Mouse (Mus musculus): ENCODE data around the gene Bcas3. TPM values are rescaled to one million over a fixed set of nuclear protein-coding genes. Genes with fewer than 3 reads are reported as not detected.

Bcas3 gene
- polyA plus RNA-seq, 1 experiment, result 37.8 TPM

DNA sequence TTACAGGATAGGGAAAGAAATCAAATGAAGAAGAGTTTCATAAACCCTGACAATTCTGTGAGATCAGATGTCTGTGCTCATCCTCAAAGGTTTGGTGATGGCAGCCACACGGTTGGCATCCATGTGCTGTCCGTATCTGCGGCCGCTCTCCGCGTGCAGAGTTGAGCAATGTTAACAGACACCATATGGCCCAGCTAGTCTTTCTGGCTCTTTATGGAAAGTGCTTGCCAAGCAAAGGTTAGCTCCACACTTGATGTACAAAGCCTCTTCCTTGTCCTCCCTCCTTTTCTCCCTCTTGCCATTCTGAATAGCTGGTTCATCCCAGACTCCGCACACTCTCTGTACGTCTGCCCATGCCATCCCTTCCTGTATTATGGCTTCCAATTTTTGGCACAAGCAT, 269.0 kb downstream of the Bcas3 start:
- Histone ChIP-seq H3K9ac (ENCODE audit: low read depth, poor library complexity, severe bottlenecking) (no peak overlapping the region), H3K36me3 (ENCODE audit: control insufficient read depth, insufficient read depth, low read length, poor library complexity, severe bottlenecking) (no peaks in the 10 kb centered on the region), H3K9me3 (replicated peaks; ENCODE audit: control insufficient read depth, insufficient read depth, low read length, poor library complexity, severe bottlenecking) (no peaks in the 10 kb centered on the region; the same call in 1 of the 2 replicates), H3K4me1 (ENCODE audit: control insufficient read depth, insufficient read depth, low read length) (no peaks in the 10 kb centered on the region), H3K27ac (ENCODE audit: insufficient read depth, low read length) (no peak overlapping the region), H3K27me3 (ENCODE audit: control insufficient read depth, insufficient read depth, low read length, poor library complexity, severe bottlenecking) (no peaks in the 10 kb centered on the region), H3K4me3 (ENCODE audit: low read depth, low read length) (no peak overlapping the region)
- TF ChIP-seq EP300 (IDR thresholded peaks at IDR 0.05; ENCODE audit: insufficient read depth, low read depth, low read length) (no peak), POLR2A (IDR thresholded peaks at IDR 0.05; ENCODE audit: insufficient read depth, low read length) (no peak), CTCF (IDR thresholded peaks at IDR 0.05; ENCODE audit: low read depth, low read length) (no peak)

DNA sequence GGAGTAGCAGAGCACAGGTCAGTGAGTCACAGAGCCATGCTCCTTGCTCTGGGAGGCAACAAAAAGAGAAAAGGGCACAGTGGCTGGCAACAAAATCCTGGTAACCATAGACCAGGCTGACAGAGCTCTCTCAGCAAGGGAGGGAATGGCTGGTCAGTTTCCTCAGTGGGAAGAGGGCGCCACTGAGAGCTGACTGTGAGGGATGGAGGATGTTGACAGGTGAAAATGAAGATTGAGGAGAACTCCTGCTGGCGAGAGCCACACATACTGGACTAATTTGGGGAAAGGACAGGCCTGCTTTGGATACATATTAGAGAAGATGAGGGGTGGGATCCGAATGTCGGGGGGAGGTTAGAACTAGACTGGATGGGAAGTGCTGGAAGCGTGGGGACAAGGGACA, 272.2 kb downstream of the Bcas3 start:
- no peaks in the 10 kb centered on the region; the same call in 1 of the 2 replicates for H3K9me3 ChIP-seq (replicated peaks; ENCODE audit: control insufficient read depth, insufficient read depth, low read length, poor library complexity, severe bottlenecking)
- H3K4me1 ChIP-seq (ENCODE audit: control insufficient read depth, insufficient read depth, low read length), result no peaks in the 10 kb centered on the region
- no peak overlapping the region for H3K9ac ChIP-seq (ENCODE audit: low read depth, poor library complexity, severe bottlenecking)
- no peaks in the 10 kb centered on the region for H3K27me3 ChIP-seq (ENCODE audit: control insufficient read depth, insufficient read depth, low read length, poor library complexity, severe bottlenecking)
- H3K36me3 ChIP-seq (ENCODE audit: control insufficient read depth, insufficient read depth, low read length, poor library complexity, severe bottlenecking), result no peaks in the 10 kb centered on the region
- H3K27ac ChIP-seq (ENCODE audit: insufficient read depth, low read length), result no peak overlapping the region
- H3K4me3 ChIP-seq (ENCODE audit: low read depth, low read length), result no peak overlapping the region
- TF ChIP-seq POLR2A (IDR thresholded peaks at IDR 0.05; ENCODE audit: insufficient read depth, low read length) (no peak), CTCF (IDR thresholded peaks at IDR 0.05; ENCODE audit: low read depth, low read length) (peak; percentile 21)

DNA sequence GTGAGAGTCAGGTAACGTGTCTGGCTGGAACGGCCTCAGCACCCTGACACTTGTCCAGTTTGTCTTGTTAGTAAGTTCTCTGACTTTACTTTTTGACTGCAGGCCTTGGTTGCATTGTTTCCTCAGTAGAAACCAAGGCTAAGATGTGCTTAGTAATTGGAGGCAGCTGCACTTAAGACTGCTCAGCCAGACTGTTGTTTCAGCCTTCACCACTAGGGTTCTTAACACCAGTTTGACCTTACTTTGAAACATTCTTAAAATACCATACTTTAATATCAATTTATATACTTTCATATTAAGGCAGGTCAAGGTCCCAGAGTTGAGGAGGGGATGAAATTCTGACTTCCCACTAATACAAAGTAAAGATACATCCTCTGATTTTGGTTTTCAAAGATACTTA, 273.9 kb downstream of the Bcas3 start:
- Histone ChIP-seq H3K9ac (ENCODE audit: low read depth, poor library complexity, severe bottlenecking) (no peak overlapping the region), H3K27me3 (ENCODE audit: control insufficient read depth, insufficient read depth, low read length, poor library complexity, severe bottlenecking) (no peaks in the 10 kb centered on the region), H3K9me3 (replicated peaks; ENCODE audit: control insufficient read depth, insufficient read depth, low read length, poor library complexity, severe bottlenecking) (no peaks in the 10 kb centered on the region; the same call in 1 of the 2 replicates), H3K36me3 (ENCODE audit: control insufficient read depth, insufficient read depth, low read length, poor library complexity, severe bottlenecking) (no peaks in the 10 kb centered on the region), H3K4me3 (ENCODE audit: low read depth, low read length) (no peak overlapping the region), H3K4me1 (ENCODE audit: control insufficient read depth, insufficient read depth, low read length) (no peaks in the 10 kb centered on the region), H3K27ac (ENCODE audit: insufficient read depth, low read length) (no peak overlapping the region)
- no peak for TF ChIP-seq POLR2A (IDR thresholded peaks at IDR 0.05; ENCODE audit: insufficient read depth, low read length)
- TF ChIP-seq CTCF (IDR thresholded peaks at IDR 0.05; ENCODE audit: low read depth, low read length), result no peak
- TF ChIP-seq EP300 (IDR thresholded peaks at IDR 0.05; ENCODE audit: insufficient read depth, low read depth, low read length), result no peak

DNA sequence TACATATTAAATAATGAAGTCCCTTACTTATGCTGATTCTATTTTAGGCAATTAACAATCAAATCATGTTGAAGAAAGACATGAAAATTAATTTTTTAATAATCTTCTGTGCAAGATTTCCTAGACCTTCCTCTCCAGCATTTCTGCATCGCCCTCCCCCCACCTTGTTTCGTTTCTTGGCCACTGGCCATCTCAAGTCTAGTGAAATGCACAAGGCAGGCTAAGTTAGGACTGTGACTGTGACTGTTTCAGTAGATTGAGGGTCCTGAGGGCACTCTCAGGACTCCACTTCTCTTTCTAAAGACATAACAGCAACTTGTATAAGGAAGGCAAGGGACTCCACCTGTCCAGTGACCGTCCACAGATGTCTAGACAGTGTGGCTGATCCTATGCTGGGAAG, 274.4 kb downstream of the Bcas3 start:
- no peaks in the 10 kb centered on the region for H3K4me1 ChIP-seq (ENCODE audit: control insufficient read depth, insufficient read depth, low read length)
- no peak overlapping the region for H3K27ac ChIP-seq (ENCODE audit: insufficient read depth, low read length)
- H3K9me3 ChIP-seq (replicated peaks; ENCODE audit: control insufficient read depth, insufficient read depth, low read length, poor library complexity, severe bottlenecking), result no peaks in the 10 kb centered on the region; the same call in 1 of the 2 replicates
- TF ChIP-seq POLR2A (IDR thresholded peaks at IDR 0.05; ENCODE audit: insufficient read depth, low read length) (no peak), CTCF (IDR thresholded peaks at IDR 0.05; ENCODE audit: low read depth, low read length) (no peak), EP300 (IDR thresholded peaks at IDR 0.05; ENCODE audit: insufficient read depth, low read depth, low read length) (no peak)
- H3K4me3 ChIP-seq (ENCODE audit: low read depth, low read length), result no peak overlapping the region
- no peaks in the 10 kb centered on the region for H3K36me3 ChIP-seq (ENCODE audit: control insufficient read depth, insufficient read depth, low read length, poor library complexity, severe bottlenecking)
- no peak overlapping the region for H3K9ac ChIP-seq (ENCODE audit: low read depth, poor library complexity, severe bottlenecking)
- no peaks in the 10 kb centered on the region for H3K27me3 ChIP-seq (ENCODE audit: control insufficient read depth, insufficient read depth, low read length, poor library complexity, severe bottlenecking)

DNA sequence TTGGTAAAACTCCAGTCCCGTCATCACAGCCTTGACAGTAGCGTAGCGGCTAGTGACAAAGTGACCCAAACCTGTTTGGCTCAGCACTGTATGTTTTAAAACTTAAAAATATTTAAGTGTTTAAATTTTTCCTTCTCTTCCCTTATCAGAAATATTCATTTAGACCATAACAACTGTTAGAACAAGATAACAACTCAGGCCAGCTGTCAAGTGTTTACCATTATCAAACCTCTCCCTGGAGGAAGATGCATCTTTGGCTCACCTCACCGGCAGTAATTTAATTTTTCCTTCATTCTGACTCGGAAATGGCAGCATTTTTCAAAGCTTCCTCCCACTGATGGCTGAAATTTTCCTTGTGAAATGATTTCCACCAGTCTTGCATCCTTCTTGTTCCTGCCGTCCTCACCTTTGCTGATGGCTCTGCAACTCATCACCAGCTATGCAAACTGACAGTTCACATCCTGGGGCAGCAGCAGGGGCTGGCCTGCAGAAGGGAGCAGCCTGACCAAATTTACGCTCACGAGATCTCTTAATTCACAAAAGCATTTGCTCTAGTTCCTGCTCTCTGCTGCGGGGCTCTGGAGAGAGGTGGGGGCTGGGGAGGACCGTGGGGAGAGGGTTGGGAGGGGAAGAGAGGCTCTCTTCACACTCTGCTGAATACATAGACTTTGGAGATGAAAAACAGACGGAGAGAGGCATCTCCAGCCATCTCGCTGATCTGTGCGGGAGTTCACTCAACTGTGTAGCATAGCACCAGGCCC, 275.5 kb downstream of the Bcas3 start:
- Histone ChIP-seq H3K27ac (ENCODE audit: insufficient read depth, low read length) (no peak overlapping the region), H3K27me3 (ENCODE audit: control insufficient read depth, insufficient read depth, low read length, poor library complexity, severe bottlenecking) (no peaks in the 10 kb centered on the region), H3K9me3 (replicated peaks; ENCODE audit: control insufficient read depth, insufficient read depth, low read length, poor library complexity, severe bottlenecking) (no peaks in the 10 kb centered on the region), H3K9ac (ENCODE audit: low read depth, poor library complexity, severe bottlenecking) (no peak overlapping the region), H3K36me3 (ENCODE audit: control insufficient read depth, insufficient read depth, low read length, poor library complexity, severe bottlenecking) (no peaks in the 10 kb centered on the region), H3K4me3 (ENCODE audit: low read depth, low read length) (no peak overlapping the region), H3K4me1 (ENCODE audit: control insufficient read depth, insufficient read depth, low read length) (no peaks in the 10 kb centered on the region)
- TF ChIP-seq CTCF (IDR thresholded peaks at IDR 0.05; ENCODE audit: low read depth, low read length) (no peak), EP300 (IDR thresholded peaks at IDR 0.05; ENCODE audit: insufficient read depth, low read depth, low read length) (no peak), POLR2A (IDR thresholded peaks at IDR 0.05; ENCODE audit: insufficient read depth, low read length) (no peak)

DNA sequence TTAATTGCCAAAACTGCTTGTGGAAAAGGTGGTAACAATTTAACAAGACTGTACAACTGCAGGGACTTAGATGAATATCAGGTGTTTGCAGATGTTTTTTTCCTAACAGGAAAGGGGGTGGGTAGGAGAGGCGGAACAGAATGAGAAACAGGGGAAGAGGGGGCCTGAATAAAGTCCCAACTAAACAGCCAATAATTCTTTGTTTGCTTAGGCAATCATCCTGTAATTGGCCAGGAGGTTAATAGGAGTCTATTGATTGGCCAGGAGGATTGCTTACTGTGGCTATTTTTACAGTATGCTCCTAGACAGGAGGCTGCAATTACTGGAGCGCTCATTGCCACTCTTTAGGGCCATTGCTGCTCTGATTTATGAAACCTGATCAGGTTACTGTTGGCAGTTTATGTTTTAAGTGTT, 279.6 kb downstream of the Bcas3 start:
- H3K36me3 ChIP-seq (ENCODE audit: control insufficient read depth, insufficient read depth, low read length, poor library complexity, severe bottlenecking), result no peaks in the 10 kb centered on the region
- H3K9me3 ChIP-seq (replicated peaks; ENCODE audit: control insufficient read depth, insufficient read depth, low read length, poor library complexity, severe bottlenecking), result no peaks in the 10 kb centered on the region
- H3K9ac ChIP-seq (ENCODE audit: low read depth, poor library complexity, severe bottlenecking), result no peak overlapping the region
- no peaks in the 10 kb centered on the region for H3K27me3 ChIP-seq (ENCODE audit: control insufficient read depth, insufficient read depth, low read length, poor library complexity, severe bottlenecking)
- H3K4me3 ChIP-seq (ENCODE audit: low read depth, low read length), result no peak overlapping the region
- TF ChIP-seq POLR2A (IDR thresholded peaks at IDR 0.05; ENCODE audit: insufficient read depth, low read length), result no peak
- no peak for TF ChIP-seq EP300 (IDR thresholded peaks at IDR 0.05; ENCODE audit: insufficient read depth, low read depth, low read length)
- TF ChIP-seq CTCF (IDR thresholded peaks at IDR 0.05; ENCODE audit: low read depth, low read length), result no peak
- no peak overlapping the region for H3K27ac ChIP-seq (ENCODE audit: insufficient read depth, low read length)
- no peaks in the 10 kb centered on the region for H3K4me1 ChIP-seq (ENCODE audit: control insufficient read depth, insufficient read depth, low read length)
